Mouse (Mus musculus) MEL-GATA-1-ER (cell line): ENCODE measurements around the gene Dynlt1a.
"Not testable (repeated sequence)": the region's sequence is repeated elsewhere in the genome, so short reads cannot be mapped to it uniquely, and the experiment has no call there.

ENCODE experiments used
- DNase-seq: peaks from one replicate; pipeline ENCODE4 v3.0.0-alpha.2; 2012; ENCODE audit warnings: low read depth; ENCODE audit errors: extremely low read depth

The Dynlt1a gene

DNA sequence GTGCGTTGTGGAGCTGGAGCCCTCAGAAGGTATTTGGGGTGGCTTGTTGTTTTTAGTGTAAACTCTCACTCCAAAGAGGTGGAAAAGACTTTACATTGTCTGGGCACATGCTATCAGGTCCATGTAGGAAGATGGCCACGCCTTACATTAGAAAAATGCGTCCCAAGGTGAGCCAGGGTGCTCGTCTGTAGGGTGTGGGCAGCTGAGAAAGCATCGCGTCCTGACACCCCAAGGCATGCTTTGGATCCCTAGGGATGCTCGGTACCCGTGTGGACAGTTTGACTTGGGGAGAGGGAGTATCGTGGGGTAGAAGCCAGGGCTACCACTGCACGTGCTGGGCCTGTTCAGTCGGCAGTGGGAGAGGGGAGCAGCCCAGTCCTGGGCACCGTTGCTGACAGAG, 28.3 kb downstream of the Dynlt1a start:
- DNase-seq = not testable (repeated sequence)

DNA sequence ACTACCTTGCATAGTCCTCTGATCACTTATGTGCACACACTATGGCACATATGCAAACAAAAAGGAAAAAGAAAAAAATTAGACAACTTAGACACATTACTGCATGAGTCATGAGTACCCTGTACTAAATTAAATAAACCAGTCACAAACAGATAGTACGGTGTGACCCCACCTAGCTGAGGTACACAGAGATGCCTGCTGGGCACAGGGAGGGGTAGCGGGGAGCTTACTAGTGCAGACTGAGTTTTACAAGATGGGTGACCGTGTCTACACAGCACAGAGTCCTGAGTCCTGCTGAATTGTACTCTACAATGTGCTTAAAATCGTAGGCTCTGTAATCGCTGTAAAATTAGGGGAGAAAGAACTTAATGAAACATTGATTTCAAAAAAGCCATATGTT, 31.1 kb downstream of the Dynlt1a start:
- DNase-seq = not testable (repeated sequence)

DNA sequence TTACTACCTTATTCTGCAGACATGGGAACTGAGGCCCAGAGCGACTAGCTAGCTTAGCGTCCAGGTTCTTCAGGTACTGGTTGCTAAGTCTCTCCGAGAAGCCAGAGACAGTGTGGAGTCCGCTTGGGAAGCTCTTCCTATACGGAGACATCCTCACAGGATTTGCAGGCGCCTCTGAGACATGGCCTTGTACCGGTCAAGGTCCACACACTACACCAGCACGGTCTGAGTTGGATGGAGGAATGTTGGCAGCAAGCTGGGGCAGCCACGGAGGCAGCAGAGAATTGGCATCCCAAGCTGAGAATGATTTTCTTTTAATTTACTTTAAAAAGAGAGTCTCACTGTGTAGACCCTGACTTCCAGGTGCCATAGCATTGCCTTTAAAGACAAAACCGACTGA, 34.2 kb downstream of the Dynlt1a start:
- DNase-seq = not testable (repeated sequence)

DNA sequence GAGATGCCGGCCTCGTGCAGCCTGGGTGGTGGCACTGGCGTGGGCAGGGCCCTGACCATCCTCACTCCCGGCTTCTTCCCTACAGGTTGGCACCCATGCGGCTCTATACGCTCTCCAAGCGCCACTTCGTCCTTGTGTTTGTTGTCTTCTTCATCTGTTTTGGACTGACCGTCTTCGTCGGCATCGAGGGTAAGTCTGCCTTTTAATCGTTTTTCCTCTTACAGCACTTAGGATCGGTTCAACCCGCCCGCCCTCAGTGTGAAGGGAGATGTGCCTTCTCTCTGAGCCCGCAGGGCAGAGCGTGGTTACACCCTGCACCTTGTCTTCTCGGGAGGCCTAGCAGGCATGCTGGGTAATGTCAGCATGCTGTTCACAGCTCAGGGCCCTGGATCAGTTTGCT, 36.8 kb downstream of the Dynlt1a start:
- not testable (repeated sequence) for DNase-seq

DNA sequence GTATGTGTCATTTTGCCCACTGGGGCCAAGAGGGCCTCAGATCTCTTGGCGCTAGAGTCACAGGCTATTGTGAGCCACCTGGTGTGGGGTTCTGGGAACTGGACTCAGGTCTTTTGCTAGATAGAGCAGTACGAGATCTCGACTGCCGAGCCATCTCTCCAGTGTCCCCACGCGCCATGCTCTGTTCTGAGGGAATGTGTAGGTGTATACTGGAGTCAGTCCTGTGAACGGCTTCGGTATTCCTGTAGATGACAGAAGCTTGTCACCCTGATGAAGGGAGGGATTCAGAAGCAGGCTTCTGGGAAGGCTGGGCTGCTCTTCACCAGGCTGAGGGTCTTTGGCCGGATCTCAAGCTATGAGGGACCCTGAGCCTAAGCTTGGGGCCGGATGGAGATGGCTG, 37.5 kb downstream of the Dynlt1a start:
- DNase-seq = not testable (repeated sequence)

DNA sequence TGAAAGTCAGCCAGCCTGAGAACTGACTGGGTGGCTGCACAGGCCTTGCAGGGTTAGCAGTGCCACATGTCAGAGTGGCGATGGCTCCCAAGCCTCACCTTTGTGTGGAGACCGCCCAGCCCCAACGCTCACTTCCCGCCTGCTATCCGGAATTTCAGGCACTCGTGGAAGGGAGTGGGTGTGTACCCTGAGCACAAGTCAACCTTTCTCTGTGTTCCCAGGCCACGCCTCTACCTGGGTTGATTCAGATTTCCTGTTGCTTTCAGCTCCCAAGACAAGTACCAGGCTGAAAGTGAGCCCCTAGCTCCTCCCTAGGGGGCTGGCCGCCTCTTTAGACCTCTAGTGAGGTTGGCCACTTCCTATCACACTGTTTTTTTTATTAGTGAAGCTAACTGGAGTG, 38.1 kb downstream of the Dynlt1a start:
- not testable (repeated sequence) for DNase-seq

DNA sequence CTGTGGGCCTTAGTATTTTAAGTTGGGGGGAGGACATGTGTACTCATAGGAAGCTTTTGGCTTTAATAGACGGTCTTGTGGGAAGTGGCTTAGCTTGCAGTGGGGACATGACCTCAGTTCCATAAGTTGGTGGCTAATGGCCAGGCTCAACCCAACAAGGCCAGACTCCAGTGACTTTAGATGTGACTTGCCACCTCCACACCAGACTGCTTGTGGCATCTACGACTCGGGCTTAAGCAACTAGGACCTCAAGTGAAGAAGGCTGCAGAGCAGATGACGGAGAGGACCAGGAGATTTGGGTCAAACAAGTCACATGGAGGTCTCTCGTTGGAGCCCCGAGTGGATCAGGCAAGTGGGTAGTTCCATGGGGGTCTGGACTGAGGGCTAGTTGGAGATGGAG, 42.6 kb downstream of the Dynlt1a start:
- not testable (repeated sequence) for DNase-seq

DNA sequence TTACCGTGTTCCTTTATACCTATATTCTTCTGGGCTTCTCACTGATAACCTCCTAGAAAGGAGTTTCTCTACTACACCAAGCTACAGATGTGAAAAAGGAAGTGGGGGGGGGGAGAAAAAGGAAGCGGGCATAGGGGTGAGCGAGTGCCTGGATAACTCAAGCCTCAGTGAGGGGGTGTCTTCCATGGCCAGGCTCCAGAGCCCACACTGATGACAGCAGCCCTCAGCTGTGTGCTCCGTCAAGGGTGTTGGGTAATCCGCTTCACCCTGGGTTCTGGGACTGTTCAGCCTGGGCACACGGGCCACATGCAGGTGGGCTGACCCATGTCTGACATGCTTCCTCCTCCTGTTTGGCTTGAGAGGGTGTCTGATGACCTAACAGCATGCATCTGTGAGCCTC, 45.3 kb downstream of the Dynlt1a start:
- not testable (repeated sequence) for DNase-seq

DNA sequence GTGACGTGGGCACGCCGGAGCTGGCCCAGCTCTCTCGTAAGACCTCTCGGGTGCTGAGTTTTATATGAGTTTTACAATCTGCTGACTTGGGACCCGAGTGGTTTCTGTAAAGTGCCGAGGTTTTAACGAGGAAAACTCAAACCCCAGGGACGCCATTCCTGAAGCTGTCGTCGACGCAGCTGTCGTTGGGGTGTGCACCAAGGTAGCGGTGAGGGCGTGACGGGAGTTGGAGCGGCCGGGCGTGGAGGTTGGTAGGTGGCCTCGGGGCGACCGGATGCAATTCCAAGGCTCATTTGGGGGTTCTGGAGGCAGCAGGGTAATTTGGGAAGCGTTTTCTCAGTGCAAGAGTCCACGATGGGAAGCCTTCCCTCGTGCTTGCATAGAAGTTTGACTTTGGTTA, 46.5 kb downstream of the Dynlt1a start:
- not testable (repeated sequence) for DNase-seq

DNA sequence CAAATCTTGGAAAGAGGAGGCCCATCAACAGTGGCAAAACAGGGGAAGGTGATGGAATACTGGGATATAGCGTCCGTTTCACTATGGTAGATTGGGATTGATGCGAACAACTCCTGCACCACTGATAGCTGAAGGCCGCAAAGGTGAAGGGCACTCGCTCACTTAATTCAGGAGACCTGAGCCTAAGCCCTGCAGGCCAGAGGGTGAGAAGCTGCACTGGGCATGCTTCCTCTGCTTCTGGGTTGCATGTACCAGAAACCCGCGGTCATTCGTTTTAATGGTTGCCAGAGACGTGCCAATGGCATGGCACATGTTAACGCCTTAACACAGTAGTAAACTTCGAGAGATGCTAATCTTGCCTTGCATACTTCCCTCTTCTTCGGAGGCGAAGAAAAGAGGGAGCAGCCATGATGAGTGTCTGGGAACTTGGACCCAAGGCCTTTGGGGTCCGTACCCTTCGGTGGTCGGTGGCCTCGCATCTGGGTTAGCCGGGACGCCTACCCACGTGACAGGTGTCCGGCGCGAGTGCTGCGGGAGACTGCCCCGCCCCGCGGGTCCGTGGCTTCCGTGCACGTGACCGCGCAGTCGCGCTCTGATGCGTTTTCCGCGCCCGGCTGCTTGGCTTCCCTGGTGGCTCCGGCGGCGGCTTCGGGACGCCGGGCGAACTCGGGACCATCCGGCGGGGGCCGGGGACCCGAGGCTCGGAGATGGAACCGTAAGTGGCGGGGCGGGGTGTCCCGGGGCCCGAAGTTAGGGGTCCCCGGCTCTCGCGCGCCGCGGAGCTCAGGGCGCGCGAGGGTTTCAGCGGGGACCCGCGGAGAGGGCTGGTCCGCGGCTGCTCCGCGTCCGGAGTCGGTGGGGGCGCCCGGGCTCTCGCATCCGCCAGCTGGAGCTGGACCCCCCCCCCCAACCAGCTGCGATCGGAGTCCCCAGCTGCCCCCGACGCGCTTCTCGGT, 47.1 kb downstream of the Dynlt1a start:
- DNase-seq = not testable (repeated sequence)

DNA sequence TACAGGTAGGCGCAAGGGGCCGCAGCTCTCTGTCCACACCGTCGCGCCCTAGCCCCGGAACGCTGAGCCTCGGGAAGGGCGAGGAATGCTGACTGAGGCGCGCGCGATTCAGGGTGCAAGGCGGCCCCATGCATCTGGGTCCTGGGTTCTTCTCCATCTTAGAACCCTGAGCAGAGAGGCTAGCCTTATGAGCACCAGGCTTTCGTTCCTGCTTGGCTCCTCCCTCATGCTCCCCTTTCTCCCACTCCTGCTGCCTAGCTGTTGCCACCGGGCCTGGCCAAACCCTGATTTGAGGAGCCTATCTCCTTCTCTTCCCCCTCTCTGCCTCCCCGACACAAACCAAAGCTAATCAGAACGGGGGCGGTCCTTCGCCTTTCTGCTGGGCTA, 60.2 kb downstream of the Dynlt1a start:
- not testable (repeated sequence) for DNase-seq

DNA sequence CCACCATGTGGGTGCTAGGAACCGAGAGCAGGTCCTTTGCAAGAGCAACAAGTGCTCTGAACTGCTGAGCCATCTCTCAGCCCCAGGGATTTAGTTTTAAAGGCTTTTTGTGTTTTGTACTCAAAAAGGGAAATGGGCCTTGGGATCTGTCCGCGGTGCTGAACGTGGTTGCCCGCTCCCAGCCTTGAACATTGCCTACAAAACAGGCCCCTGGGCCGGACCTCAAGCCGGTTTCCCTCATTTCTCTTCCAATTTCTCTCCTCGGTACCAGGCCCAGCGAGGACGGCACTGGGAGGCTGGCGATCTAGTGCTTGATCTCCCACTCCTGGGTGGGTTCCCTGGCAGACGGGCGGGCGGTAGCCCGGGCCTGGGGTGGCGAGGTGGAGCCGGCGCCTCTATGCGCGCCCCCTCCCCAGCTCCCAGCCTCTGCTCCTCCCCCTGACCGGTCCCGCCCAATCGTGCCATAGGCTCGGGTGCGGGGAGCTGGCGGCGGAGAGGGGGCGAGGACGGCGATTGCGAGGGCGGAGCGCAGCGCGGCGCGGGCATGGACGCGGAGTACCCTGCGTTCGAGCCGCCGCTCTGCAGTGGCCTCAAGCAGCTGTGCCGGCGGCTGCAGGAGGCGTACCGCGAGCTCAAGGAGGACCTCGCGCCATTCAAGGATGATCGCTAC, 60.8 kb downstream of the Dynlt1a start, which contains the start of gene Tmem181a:
Gene Tmem181a (plus strand): TSS at position 461 of the 670 bp plus-strand sequence.
- DNase-seq = not testable (repeated sequence)
